Mouse (Mus musculus): ENCODE results near the gene Phf11d.
A peak's percentile ranks its signal among the peaks of the same experiment; 100 is the strongest.
"Not testable (repeated sequence)": the region's sequence is repeated elsewhere in the genome, so short reads cannot be mapped to it uniquely, and the experiment has no call there.

The Phf11d gene

GRCm38 (mm10) chr14:59365244-59365644 lies at the start of gene Phf11d:
Gene Phf11d, minus strand, starts transcription at chr14:59365470.
- DNase-seq (ENCODE audit: low spot score): peak; percentile 6

- not testable (repeated sequence) for DNase-seq (ENCODE audit: low spot score)
Observed at GRCm38 (mm10) chr14:59414979-59415378, 49.7 kb upstream of the Phf11d start.

- DNase-seq (ENCODE audit: low spot score): no peak
Observed at GRCm38 (mm10) chr14:59396999-59397398, 31.7 kb upstream of the Phf11d start.

- DNase-seq (ENCODE audit: low spot score): no peak
Observed at GRCm38 (mm10) chr14:59395281-59395680, 30.0 kb upstream of the Phf11d start, which contains the start of gene Phf11c. Gene Phf11c, minus strand, starts transcription at chr14:59395381.

- DNase-seq (ENCODE audit: low spot score): not testable (repeated sequence)
Observed at GRCm38 (mm10) chr14:59390181-59390580, 24.9 kb upstream of the Phf11d start.

GRCm38 (mm10) chr14:59389532-59389931 lies 24.3 kb upstream of the Phf11d start:
- no peak for DNase-seq (ENCODE audit: low spot score)

- no peak for DNase-seq (ENCODE audit: low spot score)
Observed at GRCm38 (mm10) chr14:59370348-59371068, 5.2 kb upstream of the Phf11d start.

- no peak for DNase-seq (ENCODE audit: low spot score)
Observed at GRCm38 (mm10) chr14:59366386-59367105, 1.3 kb upstream of the Phf11d start.

- DNase-seq (ENCODE audit: low spot score): not testable (repeated sequence)
Observed at GRCm38 (mm10) chr14:59341189-59341588, 24.1 kb downstream of the Phf11d start, which contains the start of gene Phf11b. Gene Phf11b, minus strand, starts transcription at chr14:59341351.

GRCm38 (mm10) chr14:59339541-59339940 lies 25.7 kb downstream of the Phf11d start:
- DNase-seq (ENCODE audit: low spot score): no peak

- not testable (repeated sequence) for DNase-seq (ENCODE audit: low spot score)
Observed at GRCm38 (mm10) chr14:59336056-59336455, 29.2 kb downstream of the Phf11d start.

GRCm38 (mm10) chr14:59330499-59330898 lies 34.8 kb downstream of the Phf11d start:
- peak; percentile 7 for DNase-seq (ENCODE audit: low spot score)

GRCm38 (mm10) chr14:59319970-59320369 lies 45.3 kb downstream of the Phf11d start:
- DNase-seq (ENCODE audit: low spot score): not testable (repeated sequence)

GRCm38 (mm10) chr14:59319036-59319435 lies 46.2 kb downstream of the Phf11d start:
- not testable (repeated sequence) for DNase-seq (ENCODE audit: low spot score)

Measured in MN1 (cell line).